Comparison of ENCODE assay signal across 46 mouse cellular contexts in genomic region chrX:139041148-139041547, GRCm38 (mm10). TPM values are rescaled to one million over a fixed set of nuclear protein-coding genes. Genes with fewer than 3 reads are reported as not detected.
"Had no signal": no experiment of that assay in that cellular context is flagged by ENCODE, and none has a peak within 500 bp of the region (broad histone marks: within the 10 kb centered on the region; RNA-seq: fewer than 3 reads in every experiment).

No protein-coding gene starts in this region.

- H3K4me3 ChIP-seq: left cerebral cortex, adult 2 months; limb, embryonic 10.5 days; limb, embryonic 12.5 days; limb, embryonic 13.5 days; limb, embryonic 15.5 days; liver, embryonic 13.5 days; liver, embryonic 15.5 days; lung, embryonic 15.5 days; megakaryocyte, embryonic 14.5 days; midbrain, embryonic 10.5 days; midbrain, embryonic 12.5 days; midbrain, embryonic 13.5 days; midbrain, embryonic 15.5 days; myocyte; neural tube, embryonic 12.5 days had no signal

- H3K4me2 ChIP-seq: limb, embryonic 12.5 days; limb, embryonic 13.5 days; limb, embryonic 15.5 days; liver, embryonic 13.5 days; liver, embryonic 15.5 days; lung, embryonic 14.5 days; lung, embryonic 15.5 days; midbrain, embryonic 11.5 days; midbrain, embryonic 12.5 days; midbrain, embryonic 13.5 days; midbrain, embryonic 15.5 days; neural tube, embryonic 12.5 days had no signal

- H3K27ac ChIP-seq: left cerebral cortex, adult 2 months; limb, embryonic 10.5 days; limb, embryonic 12.5 days; limb, embryonic 13.5 days; limb, embryonic 15.5 days; liver, embryonic 13.5 days; liver, embryonic 14.5 days; liver, embryonic 15.5 days; lung, embryonic 15.5 days; macrophage; midbrain, embryonic 10.5 days; midbrain, embryonic 12.5 days; midbrain, embryonic 13.5 days; midbrain, embryonic 15.5 days; neural tube, embryonic 12.5 days had no signal

- H3K4me1 ChIP-seq: limb, embryonic 10.5 days; limb, embryonic 12.5 days; limb, embryonic 13.5 days; limb, embryonic 15.5 days; liver, embryonic 13.5 days; liver, embryonic 15.5 days; lung, embryonic 15.5 days; megakaryocyte, embryonic 14.5 days; midbrain, embryonic 10.5 days; midbrain, embryonic 12.5 days; midbrain, embryonic 13.5 days; midbrain, embryonic 15.5 days; neural tube, embryonic 12.5 days had no signal

- H3K27me3 ChIP-seq: limb, embryonic 12.5 days; limb, embryonic 13.5 days; liver, embryonic 13.5 days; liver, embryonic 15.5 days; lung, embryonic 15.5 days; megakaryocyte, embryonic 14.5 days; midbrain, embryonic 15.5 days; neural tube, embryonic 12.5 days had no signal

- H3K9me3 ChIP-seq: limb, embryonic 10.5 days; limb, embryonic 12.5 days; limb, embryonic 13.5 days; limb, embryonic 15.5 days; liver, embryonic 13.5 days; liver, embryonic 15.5 days; lung, embryonic 15.5 days; megakaryocyte, embryonic 14.5 days; midbrain, embryonic 10.5 days; midbrain, embryonic 12.5 days; midbrain, embryonic 13.5 days; midbrain, embryonic 15.5 days; neural tube, embryonic 12.5 days had no signal

- ATAC-seq: lung, postnatal 0 days; midbrain, embryonic 13.5 days; midbrain, embryonic 15.5 days; midbrain, embryonic 16.5 days had no signal

- H3K9ac ChIP-seq: limb, embryonic 12.5 days; limb, embryonic 13.5 days; limb, embryonic 15.5 days; liver, embryonic 13.5 days; liver, embryonic 14.5 days; liver, embryonic 15.5 days; lung, embryonic 14.5 days; lung, embryonic 15.5 days; midbrain, embryonic 12.5 days; midbrain, embryonic 13.5 days; midbrain, embryonic 15.5 days; neural tube, embryonic 12.5 days had no signal

- DNase-seq: left cerebral cortex, postnatal 4 days; liver; liver, embryonic 13.5 days; lung, adult 18-20 months; lung, adult 2 months; lung, embryonic 14.5 days; lung, postnatal 10 days; lung, postnatal 14 days; lung, postnatal 36 days; lung, postnatal 4 days; midbrain, embryonic 14.5 days had no signal

- H3K36me3 ChIP-seq: limb, embryonic 10.5 days; limb, embryonic 12.5 days; limb, embryonic 13.5 days; limb, embryonic 15.5 days; liver, embryonic 13.5 days; liver, embryonic 15.5 days; lung, embryonic 15.5 days; midbrain, embryonic 10.5 days; midbrain, embryonic 12.5 days; midbrain, embryonic 13.5 days; midbrain, embryonic 15.5 days; neural tube, embryonic 12.5 days had no signal

RNA-seq across cellular contexts. Expression of gene Serpina7, which starts 43.9 kb away (rescaled TPM):
- total RNA-seq: left cerebral cortex, adult 18-20 months; left cerebral cortex, adult 2 months; left cerebral cortex, adult 8-10 months; left cerebral cortex, postnatal 10 days; left cerebral cortex, postnatal 14 days; left cerebral cortex, postnatal 25 days; left cerebral cortex, postnatal 36 days; left cerebral cortex, postnatal 4 days; megakaryocyte progenitor cell, adult 5-6 weeks; megakaryocyte, adult 5-6 weeks; megakaryocyte-erythroid progenitor cell, adult 5-6 weeks; midbrain, postnatal 0 days; monocyte, adult 5-6 weeks had no signal
- polyA plus RNA-seq: limb, embryonic 12.5 days; macrophage; midbrain, embryonic 10.5 days; midbrain, embryonic 11.5 days; midbrain, embryonic 12.5 days; midbrain, embryonic 13.5 days; midbrain, embryonic 14.5 days; midbrain, embryonic 15.5 days; midbrain, embryonic 16.5 days; midbrain, postnatal 0 days; myocyte; neural tube, embryonic 12.5 days had no signal

RNA-seq across cellular contexts. Expression of gene 4930513O06Rik, which starts 44.9 kb away (rescaled TPM):
- total RNA-seq: left cerebral cortex, adult 18-20 months; left cerebral cortex, adult 2 months; left cerebral cortex, adult 8-10 months; left cerebral cortex, postnatal 10 days; left cerebral cortex, postnatal 14 days; left cerebral cortex, postnatal 25 days; left cerebral cortex, postnatal 36 days; left cerebral cortex, postnatal 4 days; megakaryocyte progenitor cell, adult 5-6 weeks; megakaryocyte, adult 5-6 weeks; megakaryocyte-erythroid progenitor cell, adult 5-6 weeks; midbrain, postnatal 0 days had no signal
- polyA plus RNA-seq: limb, embryonic 10.5 days; limb, embryonic 11.5 days; limb, embryonic 12.5 days; limb, embryonic 13.5 days; limb, embryonic 14.5 days; limb, embryonic 15.5 days; liver, embryonic 13.5 days; liver, embryonic 16.5 days; lung, adult 2 months; lung, embryonic 14.5 days; lung, embryonic 15.5 days; lung, embryonic 16.5 days; lung, postnatal 0 days; macrophage; midbrain, embryonic 10.5 days; midbrain, embryonic 11.5 days; midbrain, embryonic 12.5 days; midbrain, embryonic 13.5 days; midbrain, embryonic 14.5 days; midbrain, embryonic 15.5 days; midbrain, embryonic 16.5 days; midbrain, postnatal 0 days; myocyte; neural tube, embryonic 11.5 days; neural tube, embryonic 12.5 days had no signal
